Mouse (Mus musculus) yolk sac, embryonic 10.5 days (tissue): ENCODE data around the gene Tcea2.

Experiments used
- DNase-seq: peaks from one replicate; pipeline ENCODE4 v3.0.0-alpha.2; 2017; ENCODE audit warnings: low spot score

Gene Tcea2

GRCm38 (mm10) chr2:181679951-181680715 lies at the start of gene Tcea2:
Tcea2 (plus strand) TSS chr2:181680310.
- peak; percentile 74 for DNase-seq

GRCm38 (mm10) chr2:181632624-181633023 lies 47.5 kb upstream of the Tcea2 start:
- no peak for DNase-seq

- DNase-seq, result no peak
Measured at GRCm38 (mm10) chr2:181635865-181636264, 44.2 kb upstream of the Tcea2 start.

GRCm38 (mm10) chr2:181644361-181644760 lies 35.7 kb upstream of the Tcea2 start:
- peak; percentile 16 for DNase-seq

- no peak for DNase-seq
Measured at GRCm38 (mm10) chr2:181645666-181646065, 34.4 kb upstream of the Tcea2 start.

GRCm38 (mm10) chr2:181646626-181647472 lies 33.3 kb upstream of the Tcea2 start:
- DNase-seq, result peak; percentile 35

- DNase-seq, result no peak
Measured at GRCm38 (mm10) chr2:181648926-181649325, 31.2 kb upstream of the Tcea2 start.

GRCm38 (mm10) chr2:181653065-181653464 lies 27.0 kb upstream of the Tcea2 start:
- no peak for DNase-seq

GRCm38 (mm10) chr2:181653523-181653922 lies 26.6 kb upstream of the Tcea2 start:
- DNase-seq, result no peak

GRCm38 (mm10) chr2:181656734-181657133 lies 23.4 kb upstream of the Tcea2 start, which contains the start of gene Gm29797:
Gm29797 (plus strand) TSS chr2:181657034.
- no peak for DNase-seq

- DNase-seq, result no peak
Measured at GRCm38 (mm10) chr2:181657441-181657840, 22.7 kb upstream of the Tcea2 start.

GRCm38 (mm10) chr2:181658528-181658927 lies 21.6 kb upstream of the Tcea2 start:
- no peak for DNase-seq

- peak; percentile 36 for DNase-seq
Measured at GRCm38 (mm10) chr2:181658930-181659555, 21.1 kb upstream of the Tcea2 start.

- peak; percentile 67 for DNase-seq
Measured at GRCm38 (mm10) chr2:181659609-181660055, 20.5 kb upstream of the Tcea2 start.

GRCm38 (mm10) chr2:181662620-181663297 lies 17.4 kb upstream of the Tcea2 start:
- no peak for DNase-seq

- peak; percentile 55 for DNase-seq
Measured at GRCm38 (mm10) chr2:181663298-181663630, 16.8 kb upstream of the Tcea2 start.

- no peak for DNase-seq
Measured at GRCm38 (mm10) chr2:181670285-181670912, 9.7 kb upstream of the Tcea2 start.

GRCm38 (mm10) chr2:181670913-181671311 lies 9.2 kb upstream of the Tcea2 start:
- no peak for DNase-seq

GRCm38 (mm10) chr2:181671326-181671725 lies 8.8 kb upstream of the Tcea2 start, which contains the start of gene Sox18:
Sox18 (minus strand) TSS chr2:181671640.
- DNase-seq, result no peak

GRCm38 (mm10) chr2:181671984-181672383 lies 8.1 kb upstream of the Tcea2 start:
- no peak for DNase-seq

- no peak for DNase-seq
Measured at GRCm38 (mm10) chr2:181673501-181673900, 6.6 kb upstream of the Tcea2 start.
